Mouse (Mus musculus) heart, postnatal 14 days (tissue): ENCODE measurements around the gene Sh3yl1. TPM values are rescaled to one million over a fixed set of nuclear protein-coding genes. Genes with fewer than 3 reads are reported as not detected.

Experiments
- DNase-seq, 2 experiments: peaks; one replicate each; pipeline ENCODE4 v3.0.0; 2021 to 2022
- intact Hi-C: fragments of 180-260 bp; cut with DNase I; formaldehyde crosslinking; loops from one replicate; pipeline ENCODE4 v1.15.1; 2025
- total RNA-seq, 2 experiments: library from RNA; stranded (reverse); gene quantifications; 2 replicates each; pipeline ENCODE4 v1.2.3; 2021

Sh3yl1 gene
- total RNA-seq, 2 experiments from 2014 or later = 2.4 TPM

DNA sequence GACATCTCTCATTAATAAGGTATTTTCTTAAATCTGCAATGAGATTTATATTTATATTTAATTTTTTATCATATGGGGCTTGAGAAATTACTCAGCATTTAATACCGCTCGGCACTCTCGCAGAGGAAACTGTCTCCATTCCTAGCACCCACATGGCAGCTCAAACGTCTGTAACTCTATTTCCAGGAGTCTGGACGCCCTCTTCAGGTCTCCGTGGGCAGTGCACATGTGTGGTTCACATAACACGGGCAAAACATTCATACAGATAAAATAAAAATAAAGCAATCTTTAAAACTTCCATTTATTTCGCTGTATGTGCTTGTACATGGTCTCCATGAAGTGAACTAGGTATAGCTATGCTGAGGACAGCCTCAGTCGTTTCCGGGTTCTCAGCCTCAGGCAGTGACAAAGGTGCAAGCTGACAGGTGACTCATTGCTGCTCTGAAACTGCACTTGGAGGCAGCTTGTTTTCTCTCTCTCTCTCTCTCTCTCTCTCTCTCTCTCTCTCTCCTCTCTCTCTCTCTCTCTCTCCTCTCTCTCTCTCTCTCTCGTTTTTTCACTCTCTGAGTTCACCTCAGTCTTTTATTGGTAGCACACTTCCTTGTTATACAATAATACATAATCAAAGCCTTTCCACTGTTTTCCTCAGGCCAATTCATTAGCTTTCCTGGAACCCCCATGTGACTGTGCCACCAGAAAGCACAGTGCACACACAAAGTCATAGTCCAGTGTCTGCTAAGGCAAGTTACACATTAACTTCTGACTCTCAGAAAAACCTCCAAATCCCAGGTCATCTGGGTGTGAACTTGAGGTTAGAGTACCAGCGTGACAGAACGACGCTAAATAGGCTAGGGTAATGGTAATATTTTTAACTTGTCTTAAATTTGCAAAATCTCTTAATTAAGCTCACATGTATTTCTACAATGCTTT lies 31.9 kb downstream of the Sh3yl1 start:
- DNase-seq = no peak
- intact Hi-C loops = no loop called here

GRCm38 (mm10) chr12:30944197-30944596 lies 32.7 kb downstream of the Sh3yl1 start:
- DNase-seq = no peak
- intact Hi-C loops = no loop called here

- intact Hi-C loops = no loop called here
- no peak for DNase-seq
These were observed 59.2 kb downstream of the Sh3yl1 start for GRCm38 (mm10) chr12:30970700-30971099.

DNA sequence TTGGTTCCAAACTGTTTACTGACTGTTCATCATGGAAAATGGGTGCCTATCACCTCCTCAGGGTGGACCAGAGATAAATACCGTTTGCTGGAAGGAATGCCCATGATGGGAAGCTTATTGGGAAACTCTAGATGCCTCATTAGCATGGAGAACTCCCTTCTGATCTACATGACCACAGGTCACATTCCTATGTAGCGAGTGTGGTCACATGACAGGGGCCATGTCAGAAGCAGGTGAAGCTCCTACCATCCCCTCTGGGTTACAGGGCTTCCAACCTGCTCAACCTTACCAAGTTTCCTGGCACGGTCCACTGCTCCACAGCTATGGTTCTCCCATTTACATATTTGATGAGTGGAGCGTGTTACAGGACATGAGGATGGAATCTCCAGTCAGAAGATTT lies 92.3 kb downstream of the Sh3yl1 start:
- intact Hi-C loops = no loop called here
- no peak for DNase-seq

GRCm38 (mm10) chr12:31005010-31005409 lies 93.5 kb downstream of the Sh3yl1 start:
- peak; percentile 69 to 84 for DNase-seq
- intact Hi-C loops = loop anchor here (1.0 to 5.0 kb wide), 2 partner anchors 408 to 953 kb away; no protein-coding TSS in a partner anchor

- intact Hi-C loops = loop anchor here (5.0 kb wide), 1 partner anchor 956 kb away; no protein-coding TSS in a partner anchor
- peak in 1 of 2 experiments; percentile 47 for DNase-seq
These were observed 96.7 kb downstream of the Sh3yl1 start for GRCm38 (mm10) chr12:31008171-31008570.

Other genes starting within 250 kb of the Sh3yl1 start
- under 1 TPM; 0.80 to 0.96 TPM for gene Alkal2, start 27.3 kb upstream of the Sh3yl1 start, total RNA-seq
- gene Acp1, start 79 bp upstream of the Sh3yl1 start, total RNA-seq = 10 to 100 TPM; 30.8 to 38.0 TPM
- under 1 TPM; 0.15 to 0.72 TPM for gene Fam110c, start 162.2 kb downstream of the Sh3yl1 start, total RNA-seq